Mouse (Mus musculus) stomach, postnatal 0 days (tissue): ENCODE results near the gene Cdh16. TPM values are rescaled to one million over a fixed set of nuclear protein-coding genes. Genes with fewer than 3 reads are reported as not detected.

ENCODE experiments used
- ATAC-seq: fragments of 200-750 bp; cut with Nextera tagmentation; 2 replicates; pipeline ENCODE4 v1.8.0; 2017; ENCODE audit not compliant: low FRiP score, low TSS enrichment
- DNase-seq: peaks from one replicate; pipeline ENCODE4 v3.0.0-alpha.2; 2016; ENCODE audit warnings: low spot score
- H3K27ac ChIP-seq: fragments of 300-500 bp; sonication (generic); replicated peaks from 2 replicates; pipeline ENCODE4 v1.5.1; 2014; ENCODE audit warnings: mild to moderate bottlenecking, control low read depth
- H3K27me3 ChIP-seq: fragments of 300-500 bp; sonication (generic); 2 replicates; pipeline ENCODE4 v1.6.1; 2014; ENCODE audit warnings: low read length; ENCODE audit not compliant: control insufficient read depth, insufficient read depth
- H3K36me3 ChIP-seq: fragments of 300-500 bp; sonication (generic); 2 replicates; pipeline ENCODE4 v1.6.1; 2014; ENCODE audit warnings: low read length, mixed read lengths; ENCODE audit not compliant: control insufficient read depth, insufficient read depth
- H3K4me1 ChIP-seq: fragments of 300-500 bp; sonication (generic); replicated peaks from 2 replicates; pipeline ENCODE4 v1.6.1; 2014; ENCODE audit warnings: antibody characterized with exemption; ENCODE audit not compliant: control insufficient read depth, insufficient read depth
- H3K4me2 ChIP-seq: fragments of 300-500 bp; sonication (generic); replicated peaks from 2 replicates; pipeline ENCODE4 v1.6.1; 2014; ENCODE audit warnings: low read depth, mild to moderate bottlenecking, control low read depth, moderate library complexity
- H3K4me3 ChIP-seq: fragments of 300-500 bp; sonication (generic); 2 replicates; pipeline ENCODE4 v1.5.1; 2014; ENCODE audit warnings: low read depth, low read length, control low read depth
- H3K9ac ChIP-seq: fragments of 300-500 bp; sonication (generic); 2 replicates; pipeline ENCODE4 v1.6.1; 2014; ENCODE audit warnings: mild to moderate bottlenecking, low read length, control low read depth, mixed read lengths
- H3K9me3 ChIP-seq: fragments of 300-500 bp; sonication (generic); 2 replicates; pipeline ENCODE4 v1.6.1; 2016; ENCODE audit warnings: low read length; ENCODE audit not compliant: control insufficient read depth
- CTCF ChIP-seq: IDR thresholded peaks from 2 replicates; pipeline ENCODE4 v1.5.1; 2016; ENCODE audit warnings: antibody characterized with exemption, low read depth, mild to moderate bottlenecking, moderate library complexity
- EP300 ChIP-seq: optimal IDR thresholded peaks from 2 replicates; pipeline ENCODE3; 2016; ENCODE audit warnings: antibody characterized with exemption
- WGBS: fragments of 180-500 bp; shearing (Covaris S2); extraction: QIAGEN DNeasy Blood & Tissue Kit; methylation state at CpG from one replicate; pipeline ENCODE4 v1.1.7; 2014; 5-methylcytosine and 5-hydroxymethylcytosine counted together
- polyA plus RNA-seq: library from polyadenylated mRNA; unstranded; fragments of >200 nt; fragmentation: Nextera tagmentation; extraction: Ambion mirVana; gene quantifications from 2 replicates; pipeline ENCODE4 v1.2.1, GENCODE M21; 2015

The Cdh16 gene
- polyA plus RNA-seq, 1 experiment from 2014 or later = 0.30 TPM

DNA sequence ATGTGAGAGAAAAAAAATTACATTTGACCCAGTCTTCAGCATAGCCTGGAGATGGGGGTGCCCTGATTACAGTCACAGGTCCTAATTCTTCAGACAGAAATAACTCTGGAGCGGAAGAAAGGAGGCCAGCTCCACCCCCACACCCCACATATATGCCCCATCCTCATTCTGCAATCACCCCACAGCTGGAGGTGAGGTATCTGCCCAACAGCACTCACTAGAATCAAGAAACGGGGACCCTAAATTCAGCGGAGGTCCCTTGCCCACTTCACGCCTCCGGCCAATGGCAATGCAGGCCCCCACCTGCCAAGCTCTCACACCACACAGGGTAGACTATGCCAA lies 58.8 kb downstream of the Cdh16 start:
- Histone ChIP-seq H3K4me1 (no peaks in the 10 kb centered on the region), H3K9me3 (no peaks in the 10 kb centered on the region), H3K27ac (no peak overlapping the region), H3K27me3 (no peaks in the 10 kb centered on the region), H3K36me3 (no peaks in the 10 kb centered on the region), H3K4me3 (no peak overlapping the region), H3K9ac (no peak overlapping the region), H3K4me2 (no peak overlapping the region)
- DNase-seq (no peak), ATAC-seq (peak; percentile 26)
- TF ChIP-seq CTCF = no peak
- TF ChIP-seq EP300 = no peak
- 94% methylated on average over 5 of the region's 5 CpGs for WGBS

- Histone ChIP-seq H3K9me3 (no peaks in the 10 kb centered on the region), H3K36me3 (no peaks in the 10 kb centered on the region), H3K4me2 (no peak overlapping the region), H3K27ac (no peak overlapping the region), H3K27me3 (no peaks in the 10 kb centered on the region), H3K4me3 (no peak overlapping the region), H3K4me1 (no peaks in the 10 kb centered on the region), H3K9ac (no peak overlapping the region)
- DNase-seq (peak; percentile 94), ATAC-seq (peak; percentile 95)
- TF ChIP-seq CTCF = peak; percentile 91
- TF ChIP-seq EP300 = no peak
- WGBS = 18% methylated on average over 22 of the region's 22 CpGs
These were observed 59.4 kb downstream of the Cdh16 start for GRCm38 (mm10) chr8:104564633-104565456.

DNA sequence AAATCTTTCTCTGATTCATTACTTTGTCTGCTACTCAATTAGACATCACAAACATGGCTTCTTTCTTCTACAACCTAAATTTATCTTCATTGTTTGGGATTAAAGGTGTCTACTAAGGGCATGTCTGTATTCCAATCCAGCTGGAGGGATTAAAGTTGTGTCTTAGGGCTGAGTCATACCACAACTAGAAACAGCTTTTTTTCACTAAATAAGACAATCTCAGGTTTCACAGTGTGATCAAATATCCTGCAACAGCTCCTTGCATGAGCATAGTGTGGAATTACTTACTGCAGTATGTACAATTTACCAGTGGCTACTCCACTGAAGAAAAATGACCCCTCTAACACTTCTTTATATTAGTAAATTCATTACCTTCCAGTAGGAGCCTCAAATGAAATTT lies 63.5 kb downstream of the Cdh16 start:
- H3K27ac ChIP-seq = no peak overlapping the region
- no peak overlapping the region for H3K9ac ChIP-seq
- H3K27me3 ChIP-seq = no peaks in the 10 kb centered on the region
- DNase-seq (no peak), ATAC-seq (no peak)
- H3K4me2 ChIP-seq = no peak overlapping the region
- H3K4me1 ChIP-seq = no peaks in the 10 kb centered on the region
- no peaks in the 10 kb centered on the region for H3K9me3 ChIP-seq
- no peaks in the 10 kb centered on the region for H3K36me3 ChIP-seq
- TF ChIP-seq CTCF (no peak), EP300 (no peak)
- H3K4me3 ChIP-seq = no peak overlapping the region

DNA sequence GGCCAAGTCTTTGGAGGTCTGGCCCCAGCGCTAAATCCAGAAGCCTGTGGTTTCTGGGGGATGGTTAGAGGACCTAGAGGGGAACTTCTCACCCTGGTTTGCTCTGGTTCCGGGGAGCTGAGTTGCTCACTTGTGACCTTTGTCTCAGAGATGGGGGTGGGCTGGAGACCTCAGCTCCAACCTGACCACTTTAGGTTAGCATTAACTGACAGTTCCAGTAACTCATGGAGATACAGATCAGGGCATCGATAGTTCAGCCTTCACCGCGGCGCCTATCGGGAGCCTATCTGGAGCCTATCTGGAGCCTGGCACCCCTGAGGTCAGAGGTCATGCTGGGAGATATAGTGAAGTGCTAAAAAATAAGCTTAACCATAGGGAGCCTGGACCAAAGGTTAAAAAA lies 67.0 kb downstream of the Cdh16 start:
- 65% methylated on average over 7 of the region's 7 CpGs for WGBS
- H3K27ac ChIP-seq = no peak overlapping the region
- no peaks in the 10 kb centered on the region for H3K9me3 ChIP-seq
- no peak overlapping the region for H3K4me3 ChIP-seq
- H3K36me3 ChIP-seq = no peaks in the 10 kb centered on the region
- H3K4me2 ChIP-seq = no peak overlapping the region
- no peak overlapping the region for H3K9ac ChIP-seq
- DNase-seq (no peak), ATAC-seq (no peak)
- no peaks in the 10 kb centered on the region for H3K4me1 ChIP-seq
- no peaks in the 10 kb centered on the region for H3K27me3 ChIP-seq
- TF ChIP-seq CTCF = no peak
- no peak for TF ChIP-seq EP300

- WGBS = 75% methylated on average over 4 of the region's 4 CpGs
- TF ChIP-seq CTCF (no peak), EP300 (no peak)
- no peak for DNase-seq
- Histone ChIP-seq H3K4me2 (no peak overlapping the region), H3K27me3 (no peaks in the 10 kb centered on the region), H3K9me3 (no peaks in the 10 kb centered on the region), H3K4me1 (no peaks in the 10 kb centered on the region), H3K27ac (no peak overlapping the region), H3K4me3 (no peak overlapping the region), H3K36me3 (no peaks in the 10 kb centered on the region), H3K9ac (no peak overlapping the region)
- ATAC-seq = no peak
These were observed 69.0 kb downstream of the Cdh16 start for GRCm38 (mm10) chr8:104555191-104555590.

Other genes starting within 250 kb of the Cdh16 start
- gene Cmtm4, start 228.6 kb downstream of the Cdh16 start, polyA plus RNA-seq = 4.6 and 4.8 TPM in 2 replicates
- 31.9 and 33.0 TPM in 2 replicates for gene Dync1li2, start 181.3 kb downstream of the Cdh16 start, polyA plus RNA-seq
- gene Terb1, start 114.5 kb downstream of the Cdh16 start, polyA plus RNA-seq = 0.18 and 0.33 TPM in 2 replicates
- gene Nae1, start 89.8 kb downstream of the Cdh16 start, polyA plus RNA-seq = 59.2 and 64.1 TPM in 2 replicates
- gene Car7, start 89.7 kb downstream of the Cdh16 start, polyA plus RNA-seq = 1.2 and 1.3 TPM in 2 replicates
- gene Pdp2, start 32.9 kb downstream of the Cdh16 start, polyA plus RNA-seq = 5.5 and 6.2 TPM in 2 replicates
- gene Rrad, start 6.9 kb upstream of the Cdh16 start, polyA plus RNA-seq = 10.3 and 12.8 TPM in 2 replicates
- gene Ciao2b, start 17.6 kb upstream of the Cdh16 start, polyA plus RNA-seq = 71.2 and 76.1 TPM in 2 replicates
- 1.4 and 2.0 TPM in 2 replicates for gene Ces2a, start 109.6 kb upstream of the Cdh16 start, polyA plus RNA-seq
- 20.0 and 23.2 TPM in 2 replicates for gene Ces2b, start 207.2 kb upstream of the Cdh16 start, polyA plus RNA-seq
- 112 and 113 TPM in 2 replicates for gene Ces2c, start 222.7 kb upstream of the Cdh16 start, polyA plus RNA-seq